In the genomic region with DNA sequence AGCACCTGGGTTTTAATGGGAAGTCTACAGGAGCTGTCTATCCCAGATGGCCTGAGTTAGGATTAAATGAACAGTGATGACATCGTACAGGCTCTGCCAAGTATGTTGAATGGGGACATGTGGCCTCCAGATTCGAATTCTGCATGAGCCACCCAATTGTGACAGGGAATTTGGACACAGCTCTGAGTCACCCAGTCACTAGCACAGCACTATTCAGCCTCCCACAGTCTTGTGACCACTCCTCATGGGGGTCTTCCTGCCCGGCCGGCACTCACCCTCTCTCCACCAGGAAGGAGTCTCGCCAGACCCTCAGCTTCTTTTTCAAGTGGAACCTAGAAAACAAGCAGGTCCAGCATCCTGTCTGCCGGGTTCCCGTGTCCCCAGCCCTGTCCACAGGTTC, we compare ENCODE assay signal across 14 mouse cellular contexts.
"Had no signal": no experiment of that assay in that cellular context is flagged by ENCODE, and none has a peak within 500 bp of the region (broad histone marks: within the 10 kb centered on the region; RNA-seq: fewer than 3 reads in every experiment).

No protein-coding gene starts in this region.

- H3K27me3 ChIP-seq: limb, embryonic 13.5 days; liver, embryonic 12.5 days; liver, embryonic 15.5 days; midbrain, embryonic 12.5 days had no signal

- DNase-seq: kidney, adult 2 months; liver; thymus, adult 18-20 months; thymus, postnatal 36 days had no signal

- H3K27ac ChIP-seq: kidney, postnatal 0 days; layer of hippocampus, adult 2 months; limb, embryonic 10.5 days; limb, embryonic 13.5 days; liver, embryonic 12.5 days; liver, embryonic 15.5 days; macrophage; midbrain, embryonic 12.5 days; midbrain, embryonic 15.5 days had no signal

- H3K4me3 ChIP-seq: layer of hippocampus, adult 2 months; limb, embryonic 10.5 days; limb, embryonic 13.5 days; liver, embryonic 12.5 days; liver, embryonic 15.5 days; midbrain, embryonic 12.5 days; midbrain, embryonic 15.5 days had no signal

- ATAC-seq: intestine, postnatal 0 days; liver, embryonic 12.5 days; midbrain, embryonic 15.5 days had no signal

- H3K9ac ChIP-seq: limb, embryonic 13.5 days; liver, embryonic 12.5 days; liver, embryonic 15.5 days; midbrain, embryonic 12.5 days; midbrain, embryonic 15.5 days had no signal

- H3K9me3 ChIP-seq: limb, embryonic 10.5 days; limb, embryonic 13.5 days; liver, embryonic 12.5 days; liver, embryonic 15.5 days; midbrain, embryonic 12.5 days; midbrain, embryonic 15.5 days had no signal

- H3K36me3 ChIP-seq: liver, embryonic 12.5 days; liver, embryonic 15.5 days had no signal

- H3K4me2 ChIP-seq: limb, embryonic 13.5 days; liver, embryonic 12.5 days; liver, embryonic 15.5 days; midbrain, embryonic 12.5 days; midbrain, embryonic 15.5 days had no signal
